Mouse (Mus musculus): ENCODE data around the gene Ccdc158. TPM values are rescaled to one million over a fixed set of nuclear protein-coding genes. Genes with fewer than 3 reads are reported as not detected.

Gene Ccdc158
- polyA plus RNA-seq, 1 experiment from 2014 or later, result 1.1 TPM

GRCm38 (mm10) chr5:92633526-92633925 is 41.5 kb downstream of the Ccdc158 start:
- Histone ChIP-seq H3K9me3 (ENCODE audit: control insufficient read depth, low read length) (no peaks in the 10 kb centered on the region), H3K9ac (ENCODE audit: low read depth, low read length) (no peak overlapping the region), H3K4me1 (ENCODE audit: control insufficient read depth, insufficient read depth, low read length) (no peaks in the 10 kb centered on the region), H3K36me3 (ENCODE audit: control insufficient read depth, insufficient read depth, low read length) (no peaks in the 10 kb centered on the region), H3K27ac (ENCODE audit: low read depth, low read length) (no peak overlapping the region), H3K27me3 (ENCODE audit: control insufficient read depth, insufficient read depth, low read length) (no peaks in the 10 kb centered on the region), H3K4me3 (ENCODE audit: low read length) (no peak overlapping the region), H3K4me2 (replicated peaks; ENCODE audit: low read depth, low read length) (no peak overlapping the region)
- ATAC-seq (ENCODE audit: low FRiP score, low TSS enrichment), result no peak
- 62% methylated on average over 4 of the region's 4 CpGs for WGBS

DNA sequence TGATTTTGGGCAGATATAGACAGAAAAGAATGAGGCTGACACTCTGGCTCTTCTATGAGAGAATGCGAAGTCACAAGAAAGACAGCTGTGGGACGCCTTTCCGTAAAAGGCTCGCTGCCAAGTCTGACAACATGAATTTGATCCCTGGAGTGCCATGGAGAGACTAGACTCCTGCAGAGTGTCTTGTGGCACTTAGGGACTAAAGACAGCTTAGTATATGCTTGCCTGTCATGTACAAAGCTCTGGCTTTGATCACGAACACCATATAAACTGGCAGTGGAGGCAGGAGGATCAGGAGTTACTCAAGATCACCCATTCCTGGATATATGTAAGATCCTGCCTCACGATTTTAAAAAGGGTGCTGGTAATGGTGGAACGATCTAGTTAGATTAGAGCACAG is 47.2 kb downstream of the Ccdc158 start:
- H3K9ac ChIP-seq (ENCODE audit: low read depth, low read length), result no peak overlapping the region
- H3K4me3 ChIP-seq (ENCODE audit: low read length), result no peak overlapping the region
- H3K4me2 ChIP-seq (replicated peaks; ENCODE audit: low read depth, low read length), result no peak overlapping the region
- no peak overlapping the region for H3K27ac ChIP-seq (ENCODE audit: low read depth, low read length)
- 81% methylated on average over 7 of the region's 7 CpGs for WGBS
- H3K4me1 ChIP-seq (ENCODE audit: control insufficient read depth, insufficient read depth, low read length), result no peaks in the 10 kb centered on the region
- no peaks in the 10 kb centered on the region for H3K36me3 ChIP-seq (ENCODE audit: control insufficient read depth, insufficient read depth, low read length)
- ATAC-seq (ENCODE audit: low FRiP score, low TSS enrichment), result no peak
- H3K27me3 ChIP-seq (ENCODE audit: control insufficient read depth, insufficient read depth, low read length), result no peaks in the 10 kb centered on the region
- H3K9me3 ChIP-seq (ENCODE audit: control insufficient read depth, low read length), result no peaks in the 10 kb centered on the region

DNA sequence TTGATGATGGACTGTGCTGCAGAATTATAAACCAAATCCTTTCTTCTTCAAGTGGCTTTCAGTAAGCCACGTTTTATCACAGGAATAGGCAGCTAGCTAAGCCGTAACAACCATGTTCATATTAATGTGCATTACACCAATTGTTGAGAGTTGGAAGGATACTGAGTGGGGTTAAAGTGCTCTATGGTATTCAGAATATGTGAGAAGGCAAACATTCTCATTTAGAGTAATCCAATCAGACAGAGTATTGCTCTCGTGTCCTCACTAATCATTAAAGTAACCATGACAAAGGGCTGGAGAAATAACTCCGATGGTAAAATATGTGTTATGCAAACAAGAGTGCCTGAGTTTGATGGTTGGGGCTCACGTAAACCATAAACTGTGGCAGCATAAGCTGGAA is 53.2 kb downstream of the Ccdc158 start:
- ATAC-seq (ENCODE audit: low FRiP score, low TSS enrichment), result no peak
- H3K36me3 ChIP-seq (ENCODE audit: control insufficient read depth, insufficient read depth, low read length), result no peaks in the 10 kb centered on the region
- no peak overlapping the region for H3K4me2 ChIP-seq (replicated peaks; ENCODE audit: low read depth, low read length)
- H3K27ac ChIP-seq (ENCODE audit: low read depth, low read length), result no peak overlapping the region
- H3K9ac ChIP-seq (ENCODE audit: low read depth, low read length), result no peak overlapping the region
- no peaks in the 10 kb centered on the region for H3K4me1 ChIP-seq (ENCODE audit: control insufficient read depth, insufficient read depth, low read length)
- H3K27me3 ChIP-seq (ENCODE audit: control insufficient read depth, insufficient read depth, low read length), result no peaks in the 10 kb centered on the region
- WGBS, result 71% methylated on average over 5 of the region's 5 CpGs
- H3K4me3 ChIP-seq (ENCODE audit: low read length), result no peak overlapping the region
- no peaks in the 10 kb centered on the region for H3K9me3 ChIP-seq (ENCODE audit: control insufficient read depth, low read length)

GRCm38 (mm10) chr5:92612756-92613155 is 62.3 kb downstream of the Ccdc158 start:
- ATAC-seq (ENCODE audit: low FRiP score, low TSS enrichment), result no peak
- H3K27me3 ChIP-seq (ENCODE audit: control insufficient read depth, insufficient read depth, low read length), result no peaks in the 10 kb centered on the region

DNA sequence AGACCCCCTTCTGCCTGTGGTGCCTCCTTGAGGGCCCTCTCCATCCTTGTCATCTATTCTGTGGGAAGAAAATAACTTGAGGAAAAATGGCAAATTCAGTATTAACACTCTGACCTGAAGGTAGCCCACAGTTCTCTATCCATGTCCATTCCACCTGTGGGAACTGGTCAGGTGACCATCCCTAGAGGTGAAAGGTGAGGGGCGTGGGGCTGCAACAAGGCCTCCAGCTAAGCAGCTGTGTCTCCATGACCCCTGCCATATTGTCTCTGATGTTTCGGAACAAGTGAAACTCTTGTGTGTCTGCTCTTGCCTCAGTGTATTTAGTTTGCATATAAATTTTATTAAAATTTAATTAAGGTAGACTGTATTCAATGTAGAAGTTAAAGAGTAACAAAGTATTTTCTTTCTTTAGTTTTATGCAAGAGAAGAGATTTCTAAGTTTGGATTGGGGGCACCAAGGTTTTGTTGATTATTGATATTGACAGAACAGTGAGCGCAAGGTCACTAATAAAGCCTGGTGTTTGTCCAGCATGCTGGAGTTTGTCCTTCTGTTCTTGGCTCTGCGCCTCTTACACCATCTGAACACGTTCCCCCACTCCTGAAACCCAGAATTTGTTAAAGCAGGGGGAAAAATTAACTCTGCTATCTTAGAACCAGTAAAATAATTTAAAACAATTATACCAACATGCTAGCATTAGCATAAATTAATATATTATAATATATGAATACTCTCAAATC is 67.4 kb downstream of the Ccdc158 start:
- Histone ChIP-seq H3K4me2 (replicated peaks; ENCODE audit: low read depth, low read length) (no peak overlapping the region), H3K9ac (ENCODE audit: low read depth, low read length) (no peak overlapping the region), H3K9me3 (ENCODE audit: control insufficient read depth, low read length) (no peaks in the 10 kb centered on the region), H3K4me1 (ENCODE audit: control insufficient read depth, insufficient read depth, low read length) (no peaks in the 10 kb centered on the region), H3K4me3 (ENCODE audit: low read length) (no peak overlapping the region), H3K27ac (ENCODE audit: low read depth, low read length) (no peak overlapping the region), H3K36me3 (ENCODE audit: control insufficient read depth, insufficient read depth, low read length) (no peaks in the 10 kb centered on the region), H3K27me3 (ENCODE audit: control insufficient read depth, insufficient read depth, low read length) (no peaks in the 10 kb centered on the region)
- WGBS, result 88% methylated on average over 5 of the region's 5 CpGs
- ATAC-seq (ENCODE audit: low FRiP score, low TSS enrichment), result no peak

More at GRCm38 (mm10) chr5:92612756-92613155, 62.3 kb downstream of the Ccdc158 start:
- Histone ChIP-seq H3K4me2 (replicated peaks; ENCODE audit: low read depth, low read length) (no peak overlapping the region), H3K36me3 (ENCODE audit: control insufficient read depth, insufficient read depth, low read length) (no peaks in the 10 kb centered on the region), H3K9me3 (ENCODE audit: control insufficient read depth, low read length) (no peaks in the 10 kb centered on the region), H3K27ac (ENCODE audit: low read depth, low read length) (no peak overlapping the region), H3K4me1 (ENCODE audit: control insufficient read depth, insufficient read depth, low read length) (no peaks in the 10 kb centered on the region), H3K9ac (ENCODE audit: low read depth, low read length) (no peak overlapping the region), H3K4me3 (ENCODE audit: low read length) (no peak overlapping the region)
- WGBS, result 78% methylated on average over 4 of the region's 4 CpGs

GRCm38 (mm10) chr5:92604452-92605247 is 70.4 kb downstream of the Ccdc158 start:
- no peak for ATAC-seq (ENCODE audit: low FRiP score, low TSS enrichment)
- Histone ChIP-seq H3K4me1 (ENCODE audit: control insufficient read depth, insufficient read depth, low read length) (no peaks in the 10 kb centered on the region), H3K9ac (ENCODE audit: low read depth, low read length) (no peak overlapping the region), H3K27ac (ENCODE audit: low read depth, low read length) (no peak overlapping the region; the same call in 1 of the 2 replicates), H3K4me2 (replicated peaks; ENCODE audit: low read depth, low read length) (peak overlapping the region; percentile 65), H3K27me3 (ENCODE audit: control insufficient read depth, insufficient read depth, low read length) (no peaks in the 10 kb centered on the region; the same call in 1 of the 2 replicates), H3K36me3 (ENCODE audit: control insufficient read depth, insufficient read depth, low read length) (no peaks in the 10 kb centered on the region), H3K9me3 (ENCODE audit: control insufficient read depth, low read length) (no peaks in the 10 kb centered on the region), H3K4me3 (ENCODE audit: low read length) (no peak overlapping the region)
- 52% methylated on average over 10 of the region's 10 CpGs for WGBS

DNA sequence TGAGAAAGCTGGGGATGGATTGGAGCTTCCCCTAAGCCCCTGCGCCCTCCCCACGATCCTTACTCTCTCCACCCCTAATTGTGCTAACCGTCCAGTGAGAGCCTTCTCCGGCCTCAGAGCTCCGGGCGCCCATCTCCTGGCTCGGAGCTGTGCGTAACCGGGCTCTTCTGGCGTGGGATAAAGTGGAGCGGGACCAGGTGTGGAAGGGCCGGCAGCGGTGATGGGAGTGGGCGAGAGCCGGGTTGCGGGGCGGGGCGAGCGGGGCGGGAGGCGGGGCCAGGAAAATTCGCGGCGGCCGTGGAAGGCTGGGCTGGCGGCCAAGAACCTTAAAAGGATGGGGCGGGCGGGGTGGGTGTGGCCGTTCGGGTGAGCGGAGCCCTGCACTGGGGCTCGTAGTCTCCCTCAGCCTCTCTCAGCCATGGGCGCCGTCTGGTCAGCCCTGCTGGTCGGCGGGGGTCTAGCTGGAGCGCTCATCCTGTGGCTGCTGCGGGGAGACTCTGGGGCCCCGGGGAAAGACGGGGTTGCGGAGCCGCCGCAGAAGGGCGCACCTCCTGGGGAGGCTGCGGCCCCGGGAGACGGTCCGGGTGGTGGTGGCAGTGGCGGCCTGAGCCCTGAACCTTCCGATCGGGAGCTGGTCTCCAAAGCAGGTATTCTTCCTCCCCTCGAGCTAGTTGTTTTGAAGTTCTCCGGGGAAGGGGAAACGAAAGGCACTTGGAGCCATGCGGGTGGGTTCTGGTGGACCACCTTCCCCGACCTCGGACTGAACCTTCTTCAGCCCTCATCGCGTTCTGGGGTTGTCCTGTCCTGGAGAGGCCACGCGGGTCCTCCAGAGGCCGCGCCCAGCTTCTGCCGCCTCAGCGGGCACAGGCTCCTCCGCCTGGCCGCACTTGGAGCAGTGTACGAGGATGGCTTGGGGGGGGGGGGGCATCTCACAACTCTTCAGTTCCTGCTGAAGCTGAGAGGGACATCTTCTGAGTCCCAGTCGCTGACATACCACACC is 72.1 kb downstream of the Ccdc158 start, which contains the start of gene Stbd1:
Gene Stbd1, plus strand, starts transcription at position 351 of the 1,000 bp plus-strand sequence.
- no peak within 1 kb of the TSS for H3K27ac ChIP-seq (ENCODE audit: low read depth, low read length)
- no peaks in the 10 kb centered on the region for H3K9me3 ChIP-seq (ENCODE audit: control insufficient read depth, low read length)
- H3K9ac ChIP-seq (ENCODE audit: low read depth, low read length), result peak within 1 kb of the TSS; percentile 60
- H3K27me3 ChIP-seq (ENCODE audit: control insufficient read depth, insufficient read depth, low read length), result no peaks in the 10 kb centered on the region; the same call in 1 of the 2 replicates
- H3K4me1 ChIP-seq (ENCODE audit: control insufficient read depth, insufficient read depth, low read length), result no peaks in the 10 kb centered on the region
- H3K36me3 ChIP-seq (ENCODE audit: control insufficient read depth, insufficient read depth, low read length), result no peaks in the 10 kb centered on the region
- H3K4me2 ChIP-seq (replicated peaks; ENCODE audit: low read depth, low read length), result peak within 1 kb of the TSS; percentile 65
- peak; percentile 96 for ATAC-seq (ENCODE audit: low FRiP score, low TSS enrichment)
- H3K4me3 ChIP-seq (ENCODE audit: low read length), result peak within 1 kb of the TSS; percentile 53
- under 1% methylated on average over 62 of the region's 69 CpGs for WGBS

- Histone ChIP-seq H3K4me2 (replicated peaks; ENCODE audit: low read depth, low read length) (no peak overlapping the region), H3K4me3 (ENCODE audit: low read length) (no peak overlapping the region), H3K27me3 (ENCODE audit: control insufficient read depth, insufficient read depth, low read length) (no peaks in the 10 kb centered on the region; the same call in 1 of the 2 replicates), H3K9me3 (ENCODE audit: control insufficient read depth, low read length) (no peaks in the 10 kb centered on the region), H3K9ac (ENCODE audit: low read depth, low read length) (no peak overlapping the region), H3K36me3 (ENCODE audit: control insufficient read depth, insufficient read depth, low read length) (no peaks in the 10 kb centered on the region), H3K4me1 (ENCODE audit: control insufficient read depth, insufficient read depth, low read length) (no peaks in the 10 kb centered on the region), H3K27ac (ENCODE audit: low read depth, low read length) (no peak overlapping the region)
- 81% methylated on average over 10 of the region's 10 CpGs for WGBS
- ATAC-seq (ENCODE audit: low FRiP score, low TSS enrichment), result no peak
These were observed 76.0 kb downstream of the Ccdc158 start for GRCm38 (mm10) chr5:92599030-92599429.

All from kidney, embryonic 14.5 days (tissue).